11 mouse cellular contexts compared by ENCODE assay signal in genomic region chr7:142169836-142170235, GRCm38 (mm10). TPM values are rescaled to one million over a fixed set of nuclear protein-coding genes. Genes with fewer than 3 reads are reported as not detected.
DNase-seq lines count a peak whose midpoint lies in the region; ATAC-seq and TF ChIP-seq lines count a peak whose summit lies in the region.
"Had no signal": no experiment of that assay in that cellular context is flagged by ENCODE, and none has a peak within 500 bp of the region (broad histone marks: within the 10 kb centered on the region; RNA-seq: fewer than 3 reads in every experiment).

No protein-coding gene starts in this region.

- H3K79me2 ChIP-seq in liver, adult 2 months (ENCODE audit: control insufficient read depth, insufficient read depth, low read length), result no peaks in the 10 kb centered on the region

- peak; percentile 36 for DNase-seq in CD4-positive, CD25-positive, alpha-beta regulatory T cell, adult 2 months (ENCODE audit: low read depth, low spot score)
- DNase-seq in liver, adult 2 months (ENCODE audit: extremely low read depth, low read depth, low spot score), result peak; percentile 24
- no peak for DNase-seq in liver, embryonic 11.5 days (ENCODE audit: low spot score)
- peak; percentile 56 for DNase-seq in brain, adult 2 months (ENCODE audit: low read depth, low spot score)
- DNase-seq in gastrocnemius, postnatal 25 days, result no peak
- DNase-seq in thymus, postnatal 10 days (ENCODE audit: low spot score in 2 of 2), result no peak

- no peak overlapping the region for H3K27ac ChIP-seq in liver, adult 2 months (replicated peaks; ENCODE audit: insufficient read depth, low read depth, low read length)
- H3K27ac ChIP-seq in liver, embryonic 11.5 days (ENCODE audit: low read depth, low read length), result no peak overlapping the region
- H3K27ac ChIP-seq: embryonic facial prominence, embryonic 15.5 days had no signal

- 50% methylated on average over 3 of the region's 3 CpGs for WGBS in liver, adult 2 months
- WGBS in liver, embryonic 11.5 days, result 42% methylated on average over 3 of the region's 3 CpGs

- H3K4me1 ChIP-seq in liver, adult 2 months (ENCODE audit: control insufficient read depth, insufficient read depth, low read length), result no peaks in the 10 kb centered on the region
- H3K4me1 ChIP-seq in liver, embryonic 11.5 days (replicated peaks; ENCODE audit: control insufficient read depth, insufficient read depth, low read length), result no peaks in the 10 kb centered on the region
- H3K4me1 ChIP-seq: embryonic facial prominence, embryonic 15.5 days had no signal

- no peaks in the 10 kb centered on the region for H3K36me3 ChIP-seq in liver, adult 2 months (ENCODE audit: control insufficient read depth, insufficient read depth, low read length)
- H3K36me3 ChIP-seq in liver, embryonic 11.5 days (ENCODE audit: control insufficient read depth, insufficient read depth, low read length), result no peaks in the 10 kb centered on the region
- H3K36me3 ChIP-seq: embryonic facial prominence, embryonic 15.5 days had no signal

- no peak overlapping the region for H3K4me3 ChIP-seq in liver, adult 2 months (ENCODE audit: insufficient read depth, low read depth, low read length)
- no peak overlapping the region for H3K4me3 ChIP-seq in liver, embryonic 11.5 days (ENCODE audit: low read depth, low read length)
- H3K4me3 ChIP-seq: embryonic facial prominence, embryonic 15.5 days had no signal

- no peaks in the 10 kb centered on the region for H3K9me3 ChIP-seq in liver, embryonic 11.5 days (ENCODE audit: control insufficient read depth, low read length)
- H3K9me3 ChIP-seq: embryonic facial prominence, embryonic 15.5 days had no signal

- no peaks in the 10 kb centered on the region for H3K27me3 ChIP-seq in liver, adult 2 months (ENCODE audit: control insufficient read depth, insufficient read depth, low read length)
- H3K27me3 ChIP-seq in liver, embryonic 11.5 days (replicated peaks; ENCODE audit: control insufficient read depth, insufficient read depth, low read length), result no peaks in the 10 kb centered on the region
- H3K27me3 ChIP-seq: embryonic facial prominence, embryonic 15.5 days had no signal

- no peak overlapping the region for H3K9ac ChIP-seq in liver, adult 2 months (ENCODE audit: low read depth, low read length)
- no peak overlapping the region for H3K9ac ChIP-seq in liver, embryonic 11.5 days (ENCODE audit: low read depth, low read length)
- H3K9ac ChIP-seq: embryonic facial prominence, embryonic 15.5 days had no signal

- no peak for TF ChIP-seq CTCF in liver, adult 2 months (IDR thresholded peaks at IDR 0.05; ENCODE audit: low read depth, low read length)

- no peak for TF ChIP-seq POLR2A in liver, adult 2 months (IDR thresholded peaks at IDR 0.05; ENCODE audit: extremely low read depth, insufficient read depth, low read length)

- no peak overlapping the region for H3K4me2 ChIP-seq in liver, embryonic 11.5 days
- H3K4me2 ChIP-seq: embryonic facial prominence, embryonic 15.5 days had no signal

- ATAC-seq in CD4-positive, CD25-positive, alpha-beta regulatory T cell, adult 4 months, result no peak
- no peak for ATAC-seq in liver, embryonic 11.5 days (replicated peaks; ENCODE audit: low FRiP score)
- ATAC-seq in megakaryocyte-erythroid progenitor cell, adult 5-6 weeks (replicated peaks; ENCODE audit: low FRiP score, low TSS enrichment, poor library complexity, severe bottlenecking), result peak; percentile 85

RNA-seq across cellular contexts. Expression of gene Gm4553, which starts 4.3 kb away (rescaled TPM):
- polyA plus RNA-seq in CD4-positive, CD25-positive, alpha-beta regulatory T cell, adult 4 months (2017; shearing (Covaris generic)), result not detected
- not detected in 2 replicates for total RNA-seq in liver, adult 2 months (2014; rRNA removed)
- not detected in 2 replicates for polyA plus RNA-seq in liver, adult 2 months (2012; rRNA removed)
- not detected in 2 replicates for polyA plus RNA-seq in liver, embryonic 11.5 days (2014; fragmentation: Nextera tagmentation; extraction: Ambion mirVana)
- total RNA-seq in megakaryocyte-erythroid progenitor cell, adult 5-6 weeks (2014; fragmentation: Nextera tagmentation), result not detected in 2 replicates
- not detected in 2 replicates for total RNA-seq in megakaryocyte-erythroid progenitor cell, adult 5-6 weeks (2017)
- not detected for total RNA-seq in gastrocnemius, postnatal 25 days (2021)
- total RNA-seq: layer of hippocampus, adult 8-10 months had no signal
- polyA plus RNA-seq: heart, embryonic 14.5 days had no signal

RNA-seq across cellular contexts. Expression of gene Krtap5-2, which starts 6.0 kb away (rescaled TPM):
- not detected for polyA plus RNA-seq in CD4-positive, CD25-positive, alpha-beta regulatory T cell, adult 4 months (2017; shearing (Covaris generic))
- total RNA-seq in liver, adult 2 months (2014; rRNA removed), result not detected in 2 replicates
- polyA plus RNA-seq in liver, adult 2 months (2012; rRNA removed), result not detected in 2 replicates
- polyA plus RNA-seq in liver, embryonic 11.5 days (2014; fragmentation: Nextera tagmentation; extraction: Ambion mirVana), result not detected in 2 replicates
- total RNA-seq in megakaryocyte-erythroid progenitor cell, adult 5-6 weeks (2014; fragmentation: Nextera tagmentation), result not detected in 2 replicates
- not detected in 2 replicates for total RNA-seq in megakaryocyte-erythroid progenitor cell, adult 5-6 weeks (2017)
- total RNA-seq in gastrocnemius, postnatal 25 days (2021), result not detected
- total RNA-seq: layer of hippocampus, adult 8-10 months had no signal
- polyA plus RNA-seq: heart, embryonic 14.5 days had no signal

RNA-seq across cellular contexts. Expression of gene Gm29735, which starts 12.9 kb away (rescaled TPM):
- polyA plus RNA-seq in CD4-positive, CD25-positive, alpha-beta regulatory T cell, adult 4 months (2017; shearing (Covaris generic)), result not detected
- not detected in 2 replicates for total RNA-seq in liver, adult 2 months (2014; rRNA removed)
- not detected in 2 replicates for polyA plus RNA-seq in liver, adult 2 months (2012; rRNA removed)
- polyA plus RNA-seq in liver, embryonic 11.5 days (2014; fragmentation: Nextera tagmentation; extraction: Ambion mirVana), result not detected in 2 replicates
- total RNA-seq in megakaryocyte-erythroid progenitor cell, adult 5-6 weeks (2014; fragmentation: Nextera tagmentation), result not detected in 2 replicates
- total RNA-seq in megakaryocyte-erythroid progenitor cell, adult 5-6 weeks (2017), result not detected in 2 replicates
- total RNA-seq in gastrocnemius, postnatal 25 days (2021), result not detected
- total RNA-seq: layer of hippocampus, adult 8-10 months had no signal
- polyA plus RNA-seq: heart, embryonic 14.5 days had no signal

RNA-seq across cellular contexts. Expression of gene Gm10153, which starts 20.4 kb away (rescaled TPM):
- polyA plus RNA-seq in CD4-positive, CD25-positive, alpha-beta regulatory T cell, adult 4 months (2017; shearing (Covaris generic)), result not detected
- not detected in 2 replicates for total RNA-seq in liver, adult 2 months (2014; rRNA removed)
- polyA plus RNA-seq in liver, adult 2 months (2012; rRNA removed), result not detected in 2 replicates
- not detected in 2 replicates for polyA plus RNA-seq in liver, embryonic 11.5 days (2014; fragmentation: Nextera tagmentation; extraction: Ambion mirVana)
- total RNA-seq in megakaryocyte-erythroid progenitor cell, adult 5-6 weeks (2014; fragmentation: Nextera tagmentation), result not detected in 2 replicates
- not detected in 2 replicates for total RNA-seq in megakaryocyte-erythroid progenitor cell, adult 5-6 weeks (2017)
- total RNA-seq in gastrocnemius, postnatal 25 days (2021), result not detected
- total RNA-seq: layer of hippocampus, adult 8-10 months had no signal
- polyA plus RNA-seq: heart, embryonic 14.5 days had no signal

RNA-seq across cellular contexts. Expression of gene Gm45337, which starts 25.4 kb away (rescaled TPM):
- not detected for polyA plus RNA-seq in CD4-positive, CD25-positive, alpha-beta regulatory T cell, adult 4 months (2017; shearing (Covaris generic))
- total RNA-seq in liver, adult 2 months (2014; rRNA removed), result not detected in 2 replicates
- not detected in 2 replicates for polyA plus RNA-seq in liver, adult 2 months (2012; rRNA removed)
- polyA plus RNA-seq in liver, embryonic 11.5 days (2014; fragmentation: Nextera tagmentation; extraction: Ambion mirVana), result not detected in 2 replicates
- total RNA-seq in megakaryocyte-erythroid progenitor cell, adult 5-6 weeks (2014; fragmentation: Nextera tagmentation), result not detected in 2 replicates
- total RNA-seq in megakaryocyte-erythroid progenitor cell, adult 5-6 weeks (2017), result not detected in 2 replicates
- total RNA-seq in gastrocnemius, postnatal 25 days (2021), result not detected
- total RNA-seq: layer of hippocampus, adult 8-10 months had no signal
- polyA plus RNA-seq: heart, embryonic 14.5 days had no signal

Comparison
In these comparisons a context has a peak if more than half of its experiments do, and no peak if none do; other contexts are left out.
1. DNase-seq: peak in CD4-positive, CD25-positive, alpha-beta regulatory T cell, adult 2 months (single experiment), liver, adult 2 months (single experiment) and brain, adult 2 months (single experiment); none in liver, embryonic 11.5 days (single experiment), gastrocnemius, postnatal 25 days (single experiment) and thymus, postnatal 10 days (0 of 2).